Mouse (Mus musculus) T-helper 1 cell (primary cell): ENCODE measurements at regions not wholly inside any gene's neighbourhood (a gene's known extent, or its start where the extent isn't known, plus 50 kb on each side); places are given as distances from the start of the nearest gene placed in this dataset.

Experiments
- in situ Hi-C: fragments of 300-600 bp; cut with MboI, MseI; formaldehyde crosslinking; loops from one replicate; pipeline ENCODE4 v1.15.1; 2025; ENCODE audit warnings: high pct_unique_total_duplicates

DNA sequence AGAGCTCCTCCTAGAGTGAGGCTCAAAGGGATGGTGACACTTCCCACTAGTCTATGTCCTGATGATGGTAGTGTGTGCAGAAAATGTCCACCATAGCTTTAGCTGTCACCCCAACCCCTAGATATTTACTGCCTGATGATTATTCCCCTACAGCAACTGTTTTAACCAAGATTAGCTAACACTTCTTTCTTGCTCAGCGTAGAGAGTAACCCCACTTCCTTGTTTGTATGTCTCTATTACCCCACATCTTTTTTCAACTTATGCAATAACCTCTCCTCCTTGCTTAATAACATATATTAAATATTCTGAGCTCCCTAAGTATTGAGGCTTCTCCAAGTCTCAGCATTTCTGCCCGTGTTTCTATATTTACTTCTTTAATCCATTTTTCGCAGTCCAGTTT lies 404.2 kb upstream of the Cntn3 start:
- in situ Hi-C loops = no loop called here

DNA sequence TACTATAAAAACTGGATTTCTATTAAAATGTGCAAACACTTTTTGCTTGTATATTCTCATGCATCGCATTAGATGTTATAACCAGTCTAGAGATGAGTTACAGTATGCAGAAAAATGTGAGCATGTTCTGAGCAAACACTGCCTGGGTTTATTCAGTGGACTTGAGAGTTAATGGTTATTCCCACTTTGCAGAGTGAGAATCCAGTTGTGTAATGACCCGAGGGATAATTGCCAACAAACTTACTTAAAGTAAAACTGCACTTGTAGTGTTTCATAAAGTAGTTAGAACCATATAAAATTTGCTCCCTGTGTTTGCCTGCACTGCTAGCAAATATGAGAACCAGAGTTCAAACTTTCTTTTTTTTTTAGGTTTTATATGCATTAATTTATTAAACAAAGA lies 450.4 kb upstream of the Cntn3 start:
- in situ Hi-C loops = no loop called here

DNA sequence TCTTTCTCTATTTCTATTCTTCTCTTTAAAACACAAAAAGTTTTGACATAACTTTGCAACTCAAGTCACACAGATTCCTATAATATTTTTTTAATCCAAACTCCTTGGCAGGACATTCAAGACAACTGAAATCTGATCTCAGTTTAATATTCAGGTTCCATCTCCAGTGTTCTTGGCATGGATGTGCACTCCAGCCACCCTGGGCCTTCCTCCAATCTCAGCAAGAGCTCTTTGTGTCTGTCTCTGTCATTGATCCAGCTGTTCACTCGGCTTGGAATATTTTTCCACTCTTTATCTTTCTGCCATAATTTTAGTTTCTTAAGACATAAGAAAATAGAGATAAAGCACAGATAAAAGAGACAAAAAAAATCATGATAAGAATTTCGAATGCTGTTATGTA lies 451.1 kb upstream of the Cntn3 start:
- in situ Hi-C loops = no loop called here

DNA sequence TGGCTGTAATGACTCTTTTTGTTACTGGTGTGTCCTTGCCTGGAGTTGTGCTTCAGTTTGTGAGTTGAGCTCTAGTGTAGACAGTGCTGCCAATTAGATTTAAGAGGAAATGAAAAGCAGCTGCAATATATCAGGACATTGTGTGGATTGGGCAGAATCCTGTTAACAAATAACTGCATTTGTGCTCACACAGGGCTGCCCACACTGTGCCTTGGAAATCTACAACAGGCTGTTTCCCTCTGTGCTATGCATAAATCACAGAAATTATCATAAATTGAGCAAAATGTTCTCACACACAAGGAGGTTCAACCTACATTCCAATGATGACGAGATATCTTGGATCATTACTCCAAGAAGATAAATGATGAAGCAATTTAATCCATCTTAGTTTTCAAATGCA lies 455.2 kb upstream of the Cntn3 start:
- in situ Hi-C loops = no loop called here

DNA sequence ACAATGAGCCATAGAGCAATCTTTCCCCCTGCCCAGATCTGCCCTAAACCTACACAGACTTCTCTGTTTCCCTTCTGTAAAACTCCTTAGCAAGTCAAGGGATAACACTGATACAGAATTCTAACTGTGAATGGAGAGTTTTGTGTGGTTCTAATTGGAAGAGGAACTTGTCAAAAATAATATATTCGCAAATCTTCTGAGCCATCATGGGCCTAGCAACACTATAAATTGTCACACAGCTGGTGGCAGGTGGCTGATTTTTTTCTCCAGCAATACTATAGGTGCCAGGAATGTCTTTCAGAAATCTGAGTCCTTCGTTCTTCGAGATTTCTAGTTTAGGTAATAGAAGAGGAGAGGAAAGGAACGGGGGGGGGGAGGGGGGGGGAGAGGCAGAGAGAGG lies 460.5 kb upstream of the Cntn3 start:
- in situ Hi-C loops = no loop called here

DNA sequence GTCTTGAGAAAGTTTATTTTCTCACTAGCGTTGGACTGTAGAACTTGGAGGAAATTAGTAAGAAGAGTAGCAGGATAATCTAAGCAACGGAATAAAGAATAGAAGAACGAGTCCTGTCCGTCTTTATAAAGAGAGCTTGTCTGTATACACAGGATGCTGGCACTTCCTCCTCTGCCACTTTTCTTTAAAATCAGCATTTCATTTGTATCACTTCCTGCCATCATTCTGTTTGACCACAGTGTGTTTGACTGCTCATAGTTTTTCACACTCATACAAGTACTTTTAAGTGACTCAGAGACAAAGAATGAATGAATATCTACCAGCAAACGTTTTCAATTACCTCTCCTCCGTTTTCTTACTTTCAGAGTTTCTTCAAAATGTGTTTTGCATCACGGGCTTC lies 461.0 kb upstream of the Cntn3 start:
- in situ Hi-C loops = no loop called here

DNA sequence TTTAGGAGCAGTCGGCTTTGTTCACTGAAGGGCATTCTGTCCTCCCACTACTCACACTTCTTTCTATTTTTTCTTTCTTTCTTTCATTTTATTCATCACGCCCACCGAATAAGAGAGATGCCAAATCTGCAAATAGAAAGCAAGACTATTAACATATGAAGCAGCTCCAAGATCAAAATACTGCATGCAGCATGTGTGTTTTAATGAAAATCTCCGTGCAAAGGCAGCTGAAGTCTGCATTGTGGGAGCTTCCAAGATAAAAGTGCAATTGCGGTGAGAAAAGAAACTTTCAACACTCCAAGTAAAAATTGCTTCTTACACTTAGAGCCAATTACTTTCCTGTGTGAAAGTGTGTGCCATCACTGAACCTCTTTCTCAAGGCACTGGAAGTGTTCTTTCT lies 449.8 kb upstream of the Chl1 start:
- in situ Hi-C loops = no loop called here

DNA sequence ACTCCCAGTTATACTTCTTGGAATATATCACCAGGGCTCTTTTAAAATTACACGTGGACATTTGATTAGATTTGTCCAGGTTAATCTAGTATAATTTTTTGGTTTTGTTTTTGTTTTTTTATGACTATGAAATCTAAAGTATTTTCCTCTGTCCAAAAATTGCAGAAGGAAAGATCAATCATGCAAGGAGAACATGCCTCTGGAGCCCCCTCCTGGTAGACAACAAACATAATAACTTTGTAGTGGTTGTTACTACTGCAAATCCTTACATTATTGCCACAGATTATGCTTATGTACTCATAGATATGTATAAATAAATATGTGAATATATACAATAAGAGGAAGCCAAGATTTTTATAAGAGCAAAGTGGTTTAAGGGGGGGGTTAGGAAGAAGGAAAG lies 404.2 kb upstream of the Chl1 start:
- in situ Hi-C loops = no loop called here

DNA sequence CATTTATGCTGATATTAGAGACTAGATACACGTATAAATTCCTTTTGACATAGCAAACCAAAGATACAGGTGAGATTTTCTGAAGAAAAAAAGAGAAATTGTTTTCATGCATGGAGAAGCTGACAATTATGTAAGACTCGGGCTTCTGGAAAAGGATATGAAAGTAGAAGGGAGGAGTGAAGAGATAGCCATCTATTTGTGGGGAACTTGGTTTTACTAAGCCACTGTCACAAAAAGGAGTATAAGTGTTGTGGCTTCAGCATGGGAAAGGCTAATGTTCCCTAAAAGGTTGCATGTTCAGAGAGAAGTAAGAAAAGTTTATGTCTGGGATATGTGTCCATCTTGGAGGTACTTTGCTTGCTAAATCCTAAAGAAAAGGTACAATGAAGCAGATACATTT lies 390.8 kb upstream of the Chl1 start:
- in situ Hi-C loops = no loop called here

DNA sequence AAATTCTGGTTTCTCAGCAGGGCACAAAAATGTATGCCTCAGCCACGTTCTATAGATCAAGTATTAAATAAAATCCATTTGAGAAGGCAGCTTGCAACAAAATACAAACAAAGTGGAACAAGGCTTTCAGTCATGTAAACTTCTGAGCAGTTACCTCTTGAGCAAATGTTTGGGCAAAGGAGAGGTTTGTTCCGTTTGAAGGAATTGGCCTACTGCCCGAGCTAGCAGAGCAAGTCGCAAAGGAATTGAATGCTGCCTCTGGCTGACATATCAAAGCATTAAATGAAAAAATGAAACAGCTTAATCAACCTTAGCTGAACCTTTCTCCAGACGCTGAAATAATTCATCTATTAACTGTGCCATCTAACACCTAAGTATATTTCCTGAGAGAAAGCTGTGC lies 369.5 kb upstream of the Chl1 start:
- in situ Hi-C loops = no loop called here

DNA sequence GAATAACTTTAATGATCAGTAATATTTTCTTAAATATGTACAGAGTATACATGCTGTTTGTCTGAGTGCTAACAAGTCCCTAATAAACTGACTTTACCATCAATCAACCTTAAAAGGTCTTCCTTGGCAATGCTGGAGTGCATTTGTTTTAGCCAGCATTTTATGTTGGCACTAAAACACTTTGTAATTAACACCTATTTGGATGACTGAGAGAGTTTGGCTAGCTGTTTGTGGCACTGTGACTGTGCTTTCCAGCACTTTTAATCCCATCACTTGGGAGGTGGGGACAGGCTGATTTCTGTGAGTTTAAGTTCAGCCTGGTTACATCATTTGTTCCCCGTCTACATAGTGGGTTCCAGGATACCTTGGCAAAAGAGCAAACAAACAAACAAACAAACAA lies 332.5 kb upstream of the Chl1 start:
- in situ Hi-C loops = no loop called here

DNA sequence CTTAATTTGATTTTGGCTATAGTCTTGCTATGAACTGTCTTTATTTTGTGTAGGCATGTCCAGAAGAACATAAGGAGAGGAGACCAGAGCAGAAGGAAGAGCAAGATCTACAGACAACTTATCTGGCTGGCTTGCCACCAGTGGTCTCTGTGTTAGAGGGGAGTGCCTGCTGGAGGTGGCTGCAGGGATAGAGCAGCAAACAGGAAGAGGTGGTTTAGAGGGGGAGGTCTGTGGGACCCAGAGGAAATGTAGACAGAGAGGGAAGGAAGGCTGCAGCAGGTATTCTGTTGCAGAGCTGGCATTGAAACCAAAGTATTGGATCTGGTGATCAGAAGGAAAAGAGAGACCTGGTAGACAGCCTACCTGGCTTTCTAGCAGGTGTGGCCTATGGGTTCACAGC lies 327.0 kb upstream of the Chl1 start:
- in situ Hi-C loops = loop anchor here (10.0 kb wide), 1 partner anchor 1021 kb away; no protein-coding TSS in a partner anchor

DNA sequence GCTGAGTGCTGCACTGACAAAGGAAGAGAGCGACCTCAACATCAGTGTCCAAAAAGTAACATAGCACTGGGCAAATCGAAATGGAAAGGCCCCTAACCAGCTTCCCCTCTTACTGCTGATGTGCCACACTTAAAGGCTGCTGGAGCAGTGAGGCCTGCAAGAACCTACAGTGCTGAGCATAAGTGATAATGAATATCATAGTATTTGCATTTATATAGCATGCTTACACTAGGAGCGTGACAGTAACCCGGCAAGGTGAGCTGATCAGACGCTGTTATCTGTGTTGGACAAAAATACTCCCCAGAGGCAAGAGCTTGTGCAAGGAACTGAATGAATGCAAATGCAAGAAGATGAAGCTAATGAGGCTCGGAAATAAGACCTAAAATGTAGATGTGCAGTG lies 313.5 kb upstream of the Chl1 start:
- in situ Hi-C loops = loop anchor here (5.0 kb wide), 1 partner anchor 810 kb away; no protein-coding TSS in a partner anchor

DNA sequence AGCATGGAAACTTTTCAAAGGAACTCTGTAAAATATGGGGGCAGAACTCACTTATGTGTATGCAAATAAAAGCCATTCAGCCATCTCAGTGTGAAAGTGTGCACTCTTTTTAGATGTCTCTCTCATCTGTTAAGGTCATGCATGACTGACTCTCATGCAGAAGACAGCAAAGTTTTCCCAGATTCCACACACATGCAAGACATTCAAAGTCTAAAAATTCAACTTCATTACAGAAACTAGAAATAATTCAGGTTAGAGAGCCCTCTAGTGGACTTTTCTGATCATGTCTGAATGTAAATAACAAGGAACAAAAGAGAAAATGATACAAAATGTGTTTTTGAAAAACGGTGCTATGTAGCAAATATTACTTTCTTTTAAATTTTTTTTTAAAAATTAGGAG lies 308.8 kb upstream of the Chl1 start:
- in situ Hi-C loops = no loop called here

DNA sequence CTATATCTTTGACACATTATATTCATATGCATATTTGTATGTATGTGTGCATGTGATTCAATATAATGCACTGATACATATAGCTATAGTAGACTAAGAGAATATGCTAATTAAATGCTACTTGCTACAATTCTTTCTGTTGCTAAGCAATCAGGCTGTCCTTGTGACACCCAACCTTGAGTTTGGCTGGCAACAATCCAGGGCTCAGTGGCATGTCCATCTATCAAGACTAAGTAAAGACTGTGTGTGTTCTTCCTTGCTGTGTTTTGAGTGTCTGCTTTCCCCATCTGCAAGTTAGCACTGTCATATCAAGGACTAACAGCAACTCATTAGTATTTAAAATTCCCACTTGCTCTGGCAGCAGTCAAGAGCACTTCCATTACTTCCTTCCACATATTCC lies 301.2 kb upstream of the Chl1 start:
- in situ Hi-C loops = no loop called here

DNA sequence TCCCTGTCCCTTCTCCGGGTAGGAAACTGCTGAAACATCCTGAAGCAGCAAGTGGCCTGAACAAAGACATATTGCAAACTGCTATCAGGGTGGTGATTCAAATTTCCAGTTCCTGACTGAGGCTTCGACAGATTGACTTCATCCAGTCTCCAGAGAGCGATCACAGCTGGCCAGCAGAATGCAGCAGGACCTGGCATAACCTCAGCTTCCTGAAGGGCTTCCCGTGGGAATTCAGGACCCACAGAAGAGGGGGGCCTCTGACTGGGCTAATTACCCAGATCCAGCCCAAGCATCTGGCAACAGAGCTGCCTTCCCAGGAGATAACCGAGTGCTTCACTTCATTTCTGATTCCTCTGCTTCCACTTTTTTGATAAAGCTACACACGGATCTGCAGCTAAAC lies 297.2 kb upstream of the Chl1 start:
- in situ Hi-C loops = no loop called here

DNA sequence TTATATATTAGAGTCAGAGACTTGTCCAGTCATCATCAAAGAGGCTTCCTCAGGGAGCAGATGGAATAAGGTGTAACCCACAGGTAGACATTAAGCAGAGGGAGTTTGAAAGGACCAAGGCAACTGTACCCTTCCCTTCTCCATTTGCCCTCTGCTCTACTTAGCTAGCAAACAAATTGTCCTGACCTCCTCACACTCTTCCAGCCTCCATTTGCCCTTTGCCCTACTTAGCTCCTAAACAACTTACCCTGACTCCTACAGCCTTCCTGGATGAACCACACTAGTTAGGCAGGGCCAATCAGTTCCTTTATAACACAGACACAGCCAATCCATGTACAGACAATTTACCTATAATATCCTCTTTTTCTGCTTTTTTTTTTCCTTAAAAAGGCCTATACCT lies 273.5 kb upstream of the Chl1 start:
- in situ Hi-C loops = no loop called here

DNA sequence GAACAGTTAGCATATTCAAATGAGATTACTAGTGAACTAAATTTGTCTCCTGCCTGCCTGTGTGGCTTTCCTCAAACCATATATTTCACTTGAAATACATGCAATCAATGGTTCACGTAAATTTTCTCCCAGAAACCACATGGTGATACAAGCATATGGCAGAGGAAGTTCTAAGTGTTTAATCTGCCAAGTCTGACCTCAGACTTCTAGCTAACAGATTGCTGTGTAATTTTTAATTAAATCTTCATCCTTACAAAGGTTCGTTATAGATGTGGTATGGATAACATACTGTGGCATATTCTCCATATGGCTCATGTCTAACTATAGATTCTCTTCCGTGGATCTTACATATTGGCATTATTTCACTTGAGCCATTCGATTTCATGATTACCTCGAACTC lies 241.4 kb upstream of the Chl1 start:
- in situ Hi-C loops = no loop called here

DNA sequence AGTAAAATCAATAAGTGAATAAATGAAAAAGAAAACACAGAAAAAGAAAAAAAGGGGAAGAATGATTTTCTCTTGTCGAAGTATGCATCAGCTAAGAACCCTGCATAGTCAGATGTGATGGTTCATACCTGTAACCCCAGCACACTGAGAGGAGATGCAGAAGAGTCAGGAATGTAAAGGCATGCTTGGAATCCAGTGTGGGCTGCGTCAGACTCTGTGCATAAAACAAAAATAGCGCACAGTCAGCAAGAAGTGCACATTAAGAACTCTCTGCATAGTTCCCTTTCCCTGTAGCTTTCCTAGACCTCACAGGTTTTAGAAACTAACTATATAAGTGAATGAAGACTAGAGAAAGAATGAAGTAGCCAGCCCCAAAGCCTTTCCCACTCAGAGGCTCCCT lies 238.2 kb upstream of the Chl1 start:
- in situ Hi-C loops = no loop called here

DNA sequence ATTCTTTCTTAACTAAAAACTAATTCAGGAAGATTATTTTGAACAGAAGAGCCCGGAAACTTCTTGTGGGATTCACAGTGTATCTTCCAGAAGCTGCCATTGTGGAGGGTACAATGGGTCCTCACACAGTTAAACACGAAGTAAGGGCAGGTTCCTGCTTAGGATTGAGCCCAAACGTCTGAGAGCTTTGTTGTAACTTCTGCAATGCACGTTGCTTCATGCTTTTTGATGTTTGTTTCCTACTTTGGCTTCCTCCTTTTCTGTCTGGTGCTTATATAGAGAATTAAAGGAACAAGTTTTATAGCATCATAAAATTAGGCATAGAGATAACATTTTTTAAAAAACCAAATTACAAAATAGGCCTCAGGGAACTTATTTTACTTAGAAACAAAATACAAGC lies 235.3 kb upstream of the Chl1 start:
- in situ Hi-C loops = no loop called here

DNA sequence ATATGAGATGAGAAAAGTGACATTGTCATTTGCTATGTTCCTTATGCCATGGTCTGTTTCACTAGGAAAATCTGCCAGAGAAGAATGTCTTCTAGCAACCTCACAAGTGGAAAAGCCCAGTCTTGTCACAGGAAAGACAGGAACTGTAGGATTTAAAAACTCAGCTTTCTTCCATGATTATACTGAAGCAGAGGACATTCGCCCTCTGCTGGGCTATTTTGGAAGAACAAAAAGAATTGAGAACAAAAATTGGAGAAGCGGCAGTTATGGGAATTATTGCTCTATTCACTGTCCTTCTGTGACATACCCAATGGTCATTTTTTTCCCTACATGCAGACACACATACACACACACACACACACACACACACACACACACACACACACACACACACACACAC lies 234.9 kb upstream of the Chl1 start:
- in situ Hi-C loops = no loop called here

DNA sequence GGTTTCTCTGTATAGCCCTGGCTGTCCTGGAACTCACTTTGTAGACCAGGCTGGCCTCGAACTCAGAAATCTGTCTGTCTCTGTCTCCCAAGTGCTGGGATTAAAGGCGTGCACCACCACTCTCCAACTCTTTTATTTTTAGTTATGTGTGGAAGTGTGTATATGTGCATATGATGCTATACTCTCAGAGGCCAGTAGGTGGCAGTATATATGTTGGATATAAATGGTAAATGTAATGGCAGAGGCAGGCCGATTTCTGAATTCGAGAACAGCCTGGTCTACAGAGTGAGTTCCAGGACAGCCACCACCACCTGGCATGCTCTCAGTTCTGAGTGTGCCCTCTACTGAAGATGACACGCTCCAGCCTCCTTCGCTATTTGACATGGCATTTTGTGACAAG lies 214.4 kb upstream of the Chl1 start:
- in situ Hi-C loops = no loop called here

DNA sequence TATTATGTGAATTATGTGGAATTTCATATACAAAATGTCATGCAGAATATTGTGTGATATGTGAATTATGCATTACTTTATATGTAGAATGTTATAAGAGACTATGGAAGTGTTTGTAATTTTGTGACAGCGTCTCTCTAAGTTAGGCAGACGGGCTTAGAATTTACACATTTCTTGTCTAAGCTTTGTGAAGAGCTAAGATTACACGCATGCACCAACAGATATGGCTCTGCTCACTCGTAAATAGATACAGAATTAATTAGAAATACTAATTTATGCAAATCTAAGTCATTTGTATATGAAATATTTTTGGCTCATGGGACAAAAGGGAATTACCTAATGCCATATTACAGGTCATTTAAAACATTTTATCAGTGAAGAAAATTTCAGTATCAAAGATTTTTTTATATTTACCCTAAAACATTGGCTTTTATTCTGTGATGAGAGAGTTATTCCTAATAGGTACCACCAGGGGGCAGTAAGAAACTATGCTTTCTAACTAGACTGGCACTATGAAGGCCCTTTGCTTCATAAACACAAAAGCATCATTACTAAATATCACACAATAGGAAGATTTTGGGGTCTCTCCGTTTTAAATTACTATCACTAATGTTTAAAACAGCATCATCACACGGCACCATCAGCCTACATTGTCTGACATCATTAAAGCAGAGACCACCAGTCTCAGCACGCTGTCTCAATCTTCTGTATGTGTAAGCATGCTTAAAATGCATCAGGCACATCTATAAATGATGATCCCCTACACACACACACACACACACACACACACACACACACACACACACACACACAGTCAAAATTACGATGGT lies 203.8 kb upstream of the Chl1 start:
- in situ Hi-C loops = loop anchor here (5.0 kb wide), 1 partner anchor 376 kb away; no protein-coding TSS in a partner anchor

DNA sequence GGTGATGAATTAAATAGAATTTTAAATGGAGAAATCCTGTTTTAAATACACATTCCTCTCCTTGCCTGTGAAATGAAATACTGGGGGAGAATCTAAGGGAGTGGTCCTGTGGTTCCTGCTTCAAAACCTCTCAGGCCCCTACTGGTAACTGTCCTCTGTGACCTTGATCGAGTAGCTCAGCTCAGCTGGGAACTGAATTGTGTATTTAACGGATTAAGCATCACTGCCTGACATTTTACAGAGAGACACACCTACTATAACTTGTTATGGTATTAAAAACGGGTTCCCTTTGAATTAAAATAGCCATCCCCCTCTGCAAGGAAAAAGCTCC lies 203.2 kb upstream of the Chl1 start:
- in situ Hi-C loops = loop anchor here (5.0 kb wide), 1 partner anchor 375 kb away; no protein-coding TSS in a partner anchor
